Mouse (Mus musculus) intestine, postnatal 0 days (tissue): Measurements from ENCODE around the gene Mgat2. TPM values are rescaled to one million over a fixed set of nuclear protein-coding genes. Genes with fewer than 3 reads are reported as not detected.
"Not testable (repeated sequence)": the region's sequence is repeated elsewhere in the genome, so short reads cannot be mapped to it uniquely, and the experiment has no call there.

Experiments used
- ATAC-seq: fragments of 200-750 bp; cut with Nextera tagmentation; 2 replicates; pipeline ENCODE4 v1.8.0; 2017; ENCODE audit warnings: mild to moderate bottlenecking, moderate TSS enrichment, moderate library complexity
- H3K27ac ChIP-seq: fragments of 300-500 bp; sonication (generic); 2 replicates; pipeline ENCODE4 v1.5.1; 2014; ENCODE audit warnings: mild to moderate bottlenecking, low read depth, low read length, moderate library complexity
- H3K27me3 ChIP-seq: fragments of 300-500 bp; sonication (generic); replicated peaks from 2 replicates; pipeline ENCODE4 v1.6.1; 2014; ENCODE audit warnings: low read length, mixed read lengths; ENCODE audit not compliant: control insufficient read depth, insufficient read depth
- H3K36me3 ChIP-seq: fragments of 300-500 bp; sonication (generic); 2 replicates; pipeline ENCODE4 v1.6.1; 2014; ENCODE audit warnings: mild to moderate bottlenecking, moderate library complexity; ENCODE audit not compliant: control insufficient read depth, insufficient read depth
- H3K4me1 ChIP-seq: fragments of 300-500 bp; sonication (generic); replicated peaks from 2 replicates; pipeline ENCODE4 v1.6.1; 2014; ENCODE audit warnings: antibody characterized with exemption, low read length, mixed read lengths; ENCODE audit not compliant: control insufficient read depth, insufficient read depth
- H3K4me2 ChIP-seq: fragments of 300-500 bp; sonication (generic); replicated peaks from 2 replicates; pipeline ENCODE4 v1.6.1; 2014; ENCODE audit warnings: low read depth, mild to moderate bottlenecking, moderate library complexity
- H3K4me3 ChIP-seq: fragments of 300-500 bp; sonication (generic); 2 replicates; pipeline ENCODE4 v1.5.1; 2014; ENCODE audit warnings: low read depth, low read length
- H3K9ac ChIP-seq: fragments of 300-500 bp; sonication (generic); 2 replicates; pipeline ENCODE4 v1.6.1; 2014; ENCODE audit warnings: mild to moderate bottlenecking, low read depth, low read length
- H3K9me3 ChIP-seq: fragments of 300-500 bp; sonication (generic); 2 replicates; pipeline ENCODE4 v1.6.1; 2016; ENCODE audit warnings: mixed run types; ENCODE audit not compliant: control insufficient read depth
- CTCF ChIP-seq: sonication (generic); IDR thresholded peaks from 2 replicates; pipeline ENCODE4 v1.5.1; 2016; ENCODE audit warnings: low read depth, mild to moderate bottlenecking, control low read depth, antibody characterized with exemption, moderate library complexity
- WGBS: fragments of 180-500 bp; shearing (Covaris S2); extraction: QIAGEN DNeasy Blood & Tissue Kit; methylation state at CpG from one replicate; pipeline ENCODE4 v1.1.7; 2014; 5-methylcytosine and 5-hydroxymethylcytosine counted together
- polyA plus RNA-seq: library from polyadenylated mRNA; unstranded; fragments of >200 nt; fragmentation: Nextera tagmentation; extraction: Ambion mirVana; gene quantifications from 2 replicates; pipeline ENCODE4 v1.2.1, GENCODE M21; 2015

The Mgat2 gene
- polyA plus RNA-seq, 1 experiment from 2014 or later, result 46.9 TPM

DNA sequence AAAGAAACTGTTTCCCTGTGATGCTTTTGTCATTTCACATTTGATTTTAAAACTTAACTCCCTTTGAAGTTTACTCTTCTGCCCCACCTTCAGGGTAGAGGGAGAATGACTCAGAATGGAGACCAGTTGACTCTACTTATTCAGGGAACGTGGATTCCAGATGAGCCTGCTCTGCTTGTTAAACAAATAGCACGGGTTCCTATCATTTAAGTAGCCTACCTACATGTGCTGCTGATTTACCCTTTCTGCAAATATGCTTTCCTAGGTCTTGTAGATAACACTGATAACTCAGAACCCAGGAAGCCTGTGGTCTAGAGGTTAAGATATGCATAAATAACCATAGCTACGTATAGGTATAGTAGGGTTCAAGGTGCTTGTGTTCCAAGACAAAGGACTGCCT is 19.1 kb upstream of the Mgat2 start:
- Histone ChIP-seq H3K9me3 (no peaks in the 10 kb centered on the region), H3K9ac (no peak overlapping the region), H3K4me2 (no peak overlapping the region), H3K36me3 (no peaks in the 10 kb centered on the region), H3K27me3 (no peaks in the 10 kb centered on the region), H3K27ac (no peak overlapping the region), H3K4me3 (no peak overlapping the region), H3K4me1 (no peaks in the 10 kb centered on the region)
- 25% methylated on average over 3 of the region's 3 CpGs for WGBS
- no peak for TF ChIP-seq CTCF
- ATAC-seq, result no peak

DNA sequence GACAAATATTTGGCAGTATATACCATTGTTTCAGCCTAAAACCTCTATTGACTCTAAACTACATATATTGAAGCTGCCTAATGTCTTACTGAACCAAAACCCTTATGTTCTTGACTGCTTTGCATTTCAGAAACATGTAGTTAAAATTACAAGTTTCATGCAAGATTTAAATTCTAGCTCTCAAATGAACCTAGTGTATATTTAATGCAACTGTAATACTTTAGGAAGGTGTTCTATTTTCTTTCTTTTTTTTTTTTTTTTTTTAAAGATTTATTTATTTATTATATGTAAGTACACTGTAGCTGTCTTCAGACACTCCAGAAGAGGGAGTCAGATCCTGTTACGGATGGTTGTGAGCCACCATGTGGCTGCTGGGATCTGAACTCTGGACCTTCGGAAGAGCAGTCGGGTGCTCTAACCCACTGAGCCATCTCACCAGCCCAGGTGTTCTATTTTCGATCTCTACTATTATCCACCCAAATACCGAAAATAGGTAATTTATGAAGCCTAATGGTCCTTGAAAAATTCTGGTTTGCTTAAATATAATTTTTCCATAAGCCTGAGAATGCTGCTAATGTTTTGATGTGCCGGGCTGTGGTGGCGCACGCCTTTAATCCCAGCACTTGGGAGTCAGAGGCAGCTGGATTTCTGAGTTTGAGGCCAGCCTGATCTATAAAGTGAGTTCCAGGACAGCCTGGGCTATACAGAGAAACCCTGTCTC is 16.9 kb upstream of the Mgat2 start:
- H3K9ac ChIP-seq, ATAC-seq, H3K27ac ChIP-seq, H3K4me1 ChIP-seq, H3K36me3 ChIP-seq, H3K9me3 ChIP-seq, H3K4me2 ChIP-seq, H3K4me3 ChIP-seq, H3K27me3 ChIP-seq: not testable (repeated sequence)
- 74% methylated on average over 8 of the region's 8 CpGs for WGBS

DNA sequence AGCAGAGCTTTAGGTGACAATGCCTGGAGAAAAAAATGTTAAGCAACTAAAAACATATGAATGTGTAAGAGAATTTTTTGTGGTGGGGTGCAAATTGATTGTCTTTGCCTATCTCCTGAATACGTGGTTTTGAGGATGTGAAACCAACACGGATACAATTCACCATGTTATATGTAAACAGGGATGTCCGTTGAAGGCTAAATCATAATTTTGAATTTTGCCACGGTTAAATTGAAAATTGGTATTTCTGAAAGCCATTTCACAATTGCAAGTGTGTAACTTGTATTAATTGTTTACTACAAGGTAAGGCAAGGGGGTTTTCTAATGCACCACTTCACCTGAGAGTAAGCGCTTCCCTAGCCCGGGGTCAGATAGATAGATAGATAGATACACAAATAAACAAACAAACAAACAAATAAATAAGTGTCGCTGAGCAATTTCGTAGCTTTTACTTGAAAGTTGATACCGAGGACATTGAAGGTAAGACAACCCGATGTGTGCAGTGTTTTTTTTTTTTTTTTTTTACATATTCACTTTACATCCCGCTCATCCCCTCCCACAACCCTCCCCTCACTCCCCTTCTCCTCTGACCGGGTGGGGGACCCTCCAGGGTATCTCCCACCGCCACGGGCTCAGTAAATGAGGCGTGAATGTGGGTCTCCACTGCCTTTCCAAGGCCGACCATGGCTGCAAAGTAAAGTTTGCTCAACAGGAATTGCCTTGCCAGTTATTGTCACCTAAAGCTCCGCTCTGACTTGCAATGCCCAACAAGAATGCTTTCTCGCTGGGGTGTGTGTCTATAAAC is 16.1 kb upstream of the Mgat2 start:
- 0 out of 2 replicates have a peak, but pooled peaks have one; percentile 11 for ATAC-seq
- TF ChIP-seq CTCF, result no peak
- peak overlapping the region; percentile 94 for H3K4me2 ChIP-seq
- peak overlapping the region; percentile 78 for H3K4me3 ChIP-seq
- no peaks in the 10 kb centered on the region for H3K9me3 ChIP-seq
- H3K36me3 ChIP-seq, result no peaks in the 10 kb centered on the region
- peak overlapping the region; percentile 68 for H3K9ac ChIP-seq
- 10% methylated on average over 18 of the region's 18 CpGs for WGBS
- no peaks in the 10 kb centered on the region for H3K27me3 ChIP-seq
- no peaks in the 10 kb centered on the region for H3K4me1 ChIP-seq
- H3K27ac ChIP-seq, result no peak overlapping the region

DNA sequence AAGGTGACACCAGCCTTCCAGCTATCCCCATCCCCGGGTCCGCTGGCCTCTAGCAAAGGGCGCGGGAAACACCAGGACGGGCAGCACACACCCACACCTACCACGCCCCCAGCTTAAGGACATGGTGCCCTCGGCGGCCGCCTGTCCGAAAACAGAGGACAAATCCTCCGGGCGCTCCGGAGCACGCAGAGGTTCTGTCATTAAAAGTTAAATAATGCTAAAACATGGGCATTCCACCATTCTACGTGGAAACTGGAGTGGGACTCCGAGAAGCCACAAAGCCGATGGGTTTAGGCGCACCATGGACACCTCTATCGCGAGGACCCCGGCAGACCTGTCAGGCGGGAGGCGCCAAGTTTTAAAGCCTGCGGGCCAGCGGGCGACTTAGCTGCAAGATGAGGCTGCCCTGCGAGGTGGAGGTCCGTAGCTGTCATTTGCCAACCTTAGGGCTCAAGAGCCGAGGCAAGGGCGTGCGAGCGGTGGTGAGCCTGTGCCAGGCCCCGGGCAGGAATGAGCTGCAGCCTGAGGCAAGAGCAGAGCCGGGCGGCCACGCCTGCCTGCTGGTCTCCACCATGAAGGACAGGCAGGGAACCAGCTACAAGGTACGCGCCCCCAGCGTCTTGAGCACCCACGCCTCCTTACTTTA is 15.4 kb upstream of the Mgat2 start, which contains the start of gene Lrr1:
Lrr1 (plus strand) TSS at position 354 of the 646 bp plus-strand sequence.
- 0 out of 2 replicates have a peak, but pooled peaks have one; percentile 11 for TF ChIP-seq CTCF
- H3K4me3 ChIP-seq, result peak within 1 kb of the TSS; percentile 78
- H3K27ac ChIP-seq, result no peak within 1 kb of the TSS
- H3K9ac ChIP-seq, result peak within 1 kb of the TSS; percentile 68
- no peaks in the 10 kb centered on the region for H3K9me3 ChIP-seq
- H3K36me3 ChIP-seq, result no peaks in the 10 kb centered on the region
- WGBS, result under 1% methylated on average over 40 of the region's 40 CpGs
- peak; percentile 91 for ATAC-seq
- peak within 1 kb of the TSS; percentile 94 for H3K4me2 ChIP-seq
- H3K27me3 ChIP-seq, result no peaks in the 10 kb centered on the region
- H3K4me1 ChIP-seq, result no peaks in the 10 kb centered on the region

DNA sequence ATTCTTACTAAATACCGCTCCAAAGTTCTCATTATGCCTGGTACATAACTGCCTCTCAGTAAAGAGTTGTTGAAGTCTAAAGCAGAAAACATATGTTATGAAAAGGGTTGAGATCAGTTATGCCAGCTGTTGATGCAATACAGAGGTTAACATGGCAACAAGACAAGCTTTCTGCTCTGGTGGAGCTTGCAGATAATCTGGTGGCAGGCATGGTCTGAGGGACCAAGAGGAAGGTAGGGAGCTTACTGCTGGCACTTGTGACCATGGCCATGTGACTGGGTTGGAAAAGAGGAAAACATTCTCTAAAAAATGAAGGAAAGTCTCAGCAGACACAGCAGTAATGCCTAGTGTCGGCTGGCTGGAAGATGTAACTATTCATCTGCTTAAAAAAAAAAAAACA is 12.7 kb upstream of the Mgat2 start:
- Histone ChIP-seq H3K36me3 (no peaks in the 10 kb centered on the region; the same call in 1 of the 2 replicates), H3K9ac (no peak overlapping the region), H3K27ac (no peak overlapping the region), H3K27me3 (no peaks in the 10 kb centered on the region), H3K4me3 (no peak overlapping the region), H3K9me3 (no peaks in the 10 kb centered on the region), H3K4me1 (no peaks in the 10 kb centered on the region), H3K4me2 (no peak overlapping the region)
- ATAC-seq, result no peak
- no peak for TF ChIP-seq CTCF
- 96% methylated on average over 2 of the region's 2 CpGs for WGBS

DNA sequence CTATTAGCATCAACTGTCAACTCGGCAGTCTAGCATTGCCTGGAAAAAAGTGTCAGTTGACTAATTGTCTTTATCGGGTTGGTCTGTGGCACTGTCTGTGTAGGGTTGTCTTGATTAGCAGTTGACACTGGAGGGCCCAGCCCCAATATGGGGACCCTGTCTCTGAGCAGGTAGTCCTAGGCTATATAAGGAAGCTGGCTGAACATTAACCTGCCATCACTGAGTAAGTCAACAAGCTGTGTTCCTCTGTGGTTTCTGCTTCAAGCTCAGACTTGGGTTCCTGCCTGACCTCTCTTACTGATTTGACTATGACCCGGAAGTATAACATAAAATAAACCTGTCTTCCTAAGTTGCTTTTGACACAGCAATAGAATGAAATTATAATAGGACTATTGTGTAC is 8.0 kb upstream of the Mgat2 start:
- Histone ChIP-seq H3K4me2 (no peak overlapping the region), H3K27me3 (no peaks in the 10 kb centered on the region), H3K4me3 (no peak overlapping the region), H3K4me1 (no peaks in the 10 kb centered on the region), H3K9me3 (no peaks in the 10 kb centered on the region), H3K9ac (no peak overlapping the region), H3K27ac (no peak overlapping the region), H3K36me3 (peaks cover 3% of the 10 kb centered on the region; the same call in 1 of the 2 replicates)
- TF ChIP-seq CTCF, result no peak
- ATAC-seq, result peak; percentile 65
- 59% methylated on average over 3 of the region's 3 CpGs for WGBS
